Mouse (Mus musculus): ENCODE results near the gene Stac. TPM values are rescaled to one million over a fixed set of nuclear protein-coding genes. Genes with fewer than 3 reads are reported as not detected.
A peak's percentile ranks its signal among the peaks of the same experiment; 100 is the strongest.

The Stac gene
- total and polyA plus RNA-seq, 3 experiments: 0.16 to 0.64 (median 0.43) TPM

DNA sequence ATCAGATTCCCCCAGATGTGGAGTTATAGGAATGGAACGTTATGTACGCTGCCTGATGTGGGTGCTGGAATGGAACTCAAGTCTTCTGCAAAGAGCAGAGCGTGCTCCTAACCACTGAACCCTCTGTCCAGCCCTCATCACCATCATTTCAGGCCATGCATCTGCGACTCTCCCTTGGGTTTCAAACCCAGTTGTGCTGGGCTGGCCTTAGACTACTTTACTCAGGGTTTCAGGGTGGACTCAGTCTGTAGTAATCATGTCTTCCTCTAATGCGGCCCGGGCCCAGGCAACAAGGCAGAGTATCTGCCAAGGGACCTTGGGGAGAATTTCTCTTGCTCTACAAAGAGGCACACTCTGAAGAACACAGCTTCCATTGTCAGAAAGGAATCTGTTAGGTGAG is 126.0 kb downstream of the Stac start:
- Histone ChIP-seq H3K27ac (no peak overlapping the region), H3K4me1 (ENCODE audit: control insufficient read depth, insufficient read depth, low read length) (no peaks in the 10 kb centered on the region), H3K79me2 (replicated peaks; ENCODE audit: control insufficient read depth, insufficient read depth, low read length) (no peaks in the 10 kb centered on the region), H3K36me3 (ENCODE audit: control insufficient read depth, insufficient read depth, low read length) (no peaks in the 10 kb centered on the region), H3K9ac (ENCODE audit: low read depth, low read length) (no peak overlapping the region), H3K4me3 (no peak overlapping the region), H3K27me3 (ENCODE audit: control insufficient read depth, insufficient read depth, low read length) (no peaks in the 10 kb centered on the region)
- DNase-seq: no peak
- intact Hi-C loops (cut with DNase I): no loop called here
- TF ChIP-seq CTCF (IDR thresholded peaks at IDR 0.05) (no peak), EP300 (IDR thresholded peaks at IDR 0.05; ENCODE audit: insufficient read depth, low read depth, low read length) (no peak), POLR2A (IDR thresholded peaks at IDR 0.05; ENCODE audit: insufficient read depth, low read depth, low read length) (no peak)
- 94% methylated on average over 6 of the region's 6 CpGs for WGBS

DNA sequence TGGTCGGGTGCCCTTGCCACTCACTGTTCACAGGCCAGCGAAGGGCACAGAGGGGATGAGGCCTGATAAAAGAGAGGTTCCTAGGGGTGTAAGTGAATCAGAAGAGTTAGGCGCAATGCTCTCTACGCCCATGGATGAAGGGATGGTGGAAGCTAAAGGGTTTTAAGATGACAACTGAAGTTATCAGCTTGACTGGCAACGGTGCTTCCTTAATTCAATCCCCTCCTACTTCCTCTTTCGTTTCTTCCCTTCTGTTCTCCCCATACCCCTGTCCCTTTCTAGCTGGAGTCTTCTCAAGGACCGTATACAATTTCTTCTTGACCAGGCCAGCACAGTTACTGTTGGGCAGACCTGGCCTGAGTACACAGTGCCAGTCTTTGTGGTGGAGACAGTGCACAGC is 126.9 kb downstream of the Stac start:
- Histone ChIP-seq H3K36me3 (ENCODE audit: control insufficient read depth, insufficient read depth, low read length) (no peaks in the 10 kb centered on the region), H3K4me3 (no peak overlapping the region), H3K9ac (ENCODE audit: low read depth, low read length) (no peak overlapping the region), H3K27ac (no peak overlapping the region), H3K79me2 (replicated peaks; ENCODE audit: control insufficient read depth, insufficient read depth, low read length) (no peaks in the 10 kb centered on the region), H3K27me3 (ENCODE audit: control insufficient read depth, insufficient read depth, low read length) (no peaks in the 10 kb centered on the region), H3K4me1 (ENCODE audit: control insufficient read depth, insufficient read depth, low read length) (no peaks in the 10 kb centered on the region)
- no peak for DNase-seq
- WGBS: 66% methylated on average over 7 of the region's 7 CpGs
- TF ChIP-seq EP300 (IDR thresholded peaks at IDR 0.05; ENCODE audit: insufficient read depth, low read depth, low read length): no peak
- TF ChIP-seq CTCF (IDR thresholded peaks at IDR 0.05): no peak
- TF ChIP-seq POLR2A (IDR thresholded peaks at IDR 0.05; ENCODE audit: insufficient read depth, low read depth, low read length): no peak
- intact Hi-C loops (cut with DNase I): no loop called here

DNA sequence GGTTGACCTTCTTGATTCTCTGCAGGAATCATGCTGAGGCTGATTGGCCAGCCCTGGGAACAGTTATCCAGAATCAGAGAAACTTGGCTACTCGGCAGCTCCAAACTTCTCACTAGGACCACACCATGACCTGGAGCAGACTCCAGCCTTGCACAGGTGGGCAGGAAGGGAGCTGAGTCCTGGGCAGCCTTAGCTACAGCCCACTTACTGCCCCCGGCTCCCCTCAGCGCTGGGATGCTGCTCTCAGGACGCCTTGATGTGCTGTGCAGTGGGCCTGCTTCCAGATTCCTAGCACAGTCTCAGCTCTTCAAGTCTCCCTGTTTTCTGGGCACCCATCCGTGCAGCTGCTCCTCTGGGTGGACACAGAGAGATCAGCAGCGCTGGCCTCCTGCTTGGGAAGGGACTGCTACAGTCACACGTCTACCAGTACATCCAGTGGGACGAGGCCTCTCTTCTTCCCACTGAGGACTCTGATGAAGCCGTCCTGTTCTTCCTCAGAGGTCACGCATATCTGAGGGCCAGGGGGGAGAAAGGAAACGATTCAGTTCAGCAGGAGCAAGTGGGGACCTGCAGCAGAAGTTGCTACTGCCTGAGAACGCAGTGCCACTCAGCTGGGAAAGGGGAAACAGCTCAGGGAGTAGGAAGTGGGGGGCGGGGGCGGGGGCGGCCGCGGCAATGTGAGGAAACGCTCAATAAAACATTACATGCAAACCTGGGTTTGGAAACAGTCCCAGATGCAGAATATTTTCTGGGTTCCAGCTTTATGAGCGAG is 127.7 kb downstream of the Stac start:
- Histone ChIP-seq H3K27me3 (ENCODE audit: control insufficient read depth, insufficient read depth, low read length) (no peaks in the 10 kb centered on the region), H3K79me2 (replicated peaks; ENCODE audit: control insufficient read depth, insufficient read depth, low read length) (no peaks in the 10 kb centered on the region), H3K27ac (no peak overlapping the region), H3K4me1 (ENCODE audit: control insufficient read depth, insufficient read depth, low read length) (no peaks in the 10 kb centered on the region), H3K36me3 (ENCODE audit: control insufficient read depth, insufficient read depth, low read length) (no peaks in the 10 kb centered on the region), H3K9ac (ENCODE audit: low read depth, low read length) (no peak overlapping the region), H3K4me3 (no peak overlapping the region)
- DNase-seq: peak in 1 of 2 experiments; percentile 12
- intact Hi-C loops (cut with DNase I): no loop called here
- 33% methylated on average over 19 of the region's 19 CpGs for WGBS
- no peak for TF ChIP-seq EP300 (IDR thresholded peaks at IDR 0.05; ENCODE audit: insufficient read depth, low read depth, low read length)
- no peak for TF ChIP-seq CTCF (IDR thresholded peaks at IDR 0.05)
- no peak for TF ChIP-seq POLR2A (IDR thresholded peaks at IDR 0.05; ENCODE audit: insufficient read depth, low read depth, low read length)

DNA sequence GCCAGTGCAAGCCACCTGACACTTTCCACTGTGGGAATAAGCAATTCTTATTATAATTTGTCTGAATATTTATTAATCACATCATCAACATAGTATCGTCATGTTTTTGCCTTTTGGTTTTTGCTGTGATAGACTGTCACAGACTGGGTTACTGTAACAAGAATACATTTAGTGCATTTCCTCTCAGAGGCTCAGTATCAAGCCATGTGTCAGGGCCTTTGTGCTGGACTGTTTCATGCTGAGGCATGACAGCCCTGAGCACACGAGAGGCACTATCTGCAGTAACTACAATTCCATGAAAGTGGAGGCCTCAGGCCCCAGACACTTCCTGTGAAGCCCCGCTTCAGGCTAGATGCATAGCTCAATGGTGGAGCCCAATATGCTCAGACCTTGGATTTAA is 133.4 kb downstream of the Stac start:
- H3K9ac ChIP-seq (ENCODE audit: low read depth, low read length): no peak overlapping the region
- TF ChIP-seq EP300 (IDR thresholded peaks at IDR 0.05; ENCODE audit: insufficient read depth, low read depth, low read length): no peak
- no peak for TF ChIP-seq CTCF (IDR thresholded peaks at IDR 0.05)
- no peak for TF ChIP-seq POLR2A (IDR thresholded peaks at IDR 0.05; ENCODE audit: insufficient read depth, low read depth, low read length)
- no peaks in the 10 kb centered on the region for H3K4me1 ChIP-seq (ENCODE audit: control insufficient read depth, insufficient read depth, low read length)
- intact Hi-C loops (cut with DNase I): no loop called here
- H3K79me2 ChIP-seq (replicated peaks; ENCODE audit: control insufficient read depth, insufficient read depth, low read length): no peaks in the 10 kb centered on the region
- H3K27me3 ChIP-seq (ENCODE audit: control insufficient read depth, insufficient read depth, low read length): no peaks in the 10 kb centered on the region
- no peak overlapping the region for H3K27ac ChIP-seq
- DNase-seq: no peak
- WGBS: 49% methylated on average over 3 of the region's 3 CpGs
- no peak overlapping the region for H3K4me3 ChIP-seq
- no peaks in the 10 kb centered on the region for H3K36me3 ChIP-seq (ENCODE audit: control insufficient read depth, insufficient read depth, low read length)

DNA sequence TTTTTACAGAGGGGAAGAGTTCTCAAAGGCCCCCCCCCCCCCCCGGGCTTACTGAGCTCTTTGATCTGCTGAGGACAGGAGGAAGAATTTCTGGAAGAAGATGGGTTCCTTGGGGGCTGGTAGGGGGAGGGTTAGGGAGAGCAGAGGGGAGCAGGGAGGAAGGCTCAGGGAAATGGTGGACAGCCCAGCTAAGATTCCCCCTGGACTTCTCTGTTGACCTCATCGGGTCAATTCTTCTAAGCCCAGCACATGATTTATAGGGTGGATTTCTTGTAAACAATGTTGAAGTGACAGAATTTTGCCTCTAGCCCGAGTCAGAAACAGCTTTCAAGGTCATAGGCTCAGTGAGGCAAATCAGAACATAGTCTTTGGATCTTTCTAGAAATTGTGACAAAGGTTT is 137.3 kb downstream of the Stac start:
- Histone ChIP-seq H3K79me2 (replicated peaks; ENCODE audit: control insufficient read depth, insufficient read depth, low read length) (no peaks in the 10 kb centered on the region), H3K9ac (ENCODE audit: low read depth, low read length) (no peak overlapping the region), H3K4me1 (ENCODE audit: control insufficient read depth, insufficient read depth, low read length) (no peaks in the 10 kb centered on the region), H3K36me3 (ENCODE audit: control insufficient read depth, insufficient read depth, low read length) (no peaks in the 10 kb centered on the region), H3K27me3 (ENCODE audit: control insufficient read depth, insufficient read depth, low read length) (no peaks in the 10 kb centered on the region), H3K4me3 (no peak overlapping the region), H3K27ac (no peak overlapping the region)
- intact Hi-C loops (cut with DNase I): no loop called here
- TF ChIP-seq CTCF (IDR thresholded peaks at IDR 0.05): no peak
- no peak for TF ChIP-seq EP300 (IDR thresholded peaks at IDR 0.05; ENCODE audit: insufficient read depth, low read depth, low read length)
- no peak for TF ChIP-seq POLR2A (IDR thresholded peaks at IDR 0.05; ENCODE audit: insufficient read depth, low read depth, low read length)
- DNase-seq: no peak
- WGBS: 52% methylated on average over 3 of the region's 3 CpGs

DNA sequence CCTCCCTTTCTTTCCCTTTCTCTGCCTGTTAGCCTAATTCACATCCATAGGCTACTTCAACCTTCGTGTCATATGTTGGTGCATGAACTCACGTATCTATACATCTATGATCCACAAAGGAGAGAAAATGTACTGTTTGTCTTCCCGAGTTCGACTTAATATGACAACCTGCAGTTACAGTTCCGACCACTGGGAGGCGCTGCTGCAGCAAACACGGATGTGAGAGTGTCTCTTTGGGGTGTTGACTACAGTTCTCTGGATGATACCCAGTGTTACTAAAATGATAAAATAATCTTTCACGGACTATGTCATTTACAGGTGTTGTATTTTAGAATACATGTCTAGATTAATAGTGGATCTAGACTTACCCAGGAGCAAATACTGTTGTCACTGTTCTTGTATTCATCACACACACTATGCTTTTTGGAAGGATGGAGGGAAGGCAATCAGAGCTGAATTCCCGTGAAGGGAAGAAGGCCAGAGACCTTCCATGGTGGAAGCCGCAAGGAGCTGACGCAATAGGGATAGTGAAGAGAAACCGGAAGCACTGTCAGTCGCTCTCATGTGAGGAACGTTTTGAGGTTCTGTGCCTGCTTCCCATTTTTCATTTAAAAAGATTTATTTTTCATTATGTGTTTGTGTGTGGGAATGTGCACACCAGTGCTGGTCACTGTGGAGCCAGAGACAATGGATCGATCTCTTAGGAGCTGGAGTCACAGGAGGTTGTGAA is 138.5 kb downstream of the Stac start:
- WGBS: 63% methylated on average over 15 of the region's 15 CpGs

More for the DNA sequence above, 138.5 kb downstream of the Stac start:
- Histone ChIP-seq H3K27ac (no peak overlapping the region), H3K27me3 (ENCODE audit: control insufficient read depth, insufficient read depth, low read length) (no peaks in the 10 kb centered on the region), H3K4me1 (ENCODE audit: control insufficient read depth, insufficient read depth, low read length) (no peaks in the 10 kb centered on the region), H3K36me3 (ENCODE audit: control insufficient read depth, insufficient read depth, low read length) (no peaks in the 10 kb centered on the region), H3K4me3 (no peak overlapping the region), H3K79me2 (replicated peaks; ENCODE audit: control insufficient read depth, insufficient read depth, low read length) (no peaks in the 10 kb centered on the region), H3K9ac (ENCODE audit: low read depth, low read length) (no peak overlapping the region)
- DNase-seq: no peak
- TF ChIP-seq POLR2A (IDR thresholded peaks at IDR 0.05; ENCODE audit: insufficient read depth, low read depth, low read length) (no peak), CTCF (IDR thresholded peaks at IDR 0.05) (peak; percentile 72)
- intact Hi-C loops (cut with DNase I): no loop called here
